Mouse (Mus musculus) embryo, embryonic 10 days (tissue): ENCODE measurements around the gene Tfap4.
"Not testable (repeated sequence)": the region's sequence is repeated elsewhere in the genome, so short reads cannot be mapped to it uniquely, and the experiment has no call there.

Experiments used
- DNase-seq: peaks from one replicate; pipeline ENCODE4 v3.0.0-alpha.2; 2015; ENCODE audit warnings: low spot score

Gene Tfap4

DNA sequence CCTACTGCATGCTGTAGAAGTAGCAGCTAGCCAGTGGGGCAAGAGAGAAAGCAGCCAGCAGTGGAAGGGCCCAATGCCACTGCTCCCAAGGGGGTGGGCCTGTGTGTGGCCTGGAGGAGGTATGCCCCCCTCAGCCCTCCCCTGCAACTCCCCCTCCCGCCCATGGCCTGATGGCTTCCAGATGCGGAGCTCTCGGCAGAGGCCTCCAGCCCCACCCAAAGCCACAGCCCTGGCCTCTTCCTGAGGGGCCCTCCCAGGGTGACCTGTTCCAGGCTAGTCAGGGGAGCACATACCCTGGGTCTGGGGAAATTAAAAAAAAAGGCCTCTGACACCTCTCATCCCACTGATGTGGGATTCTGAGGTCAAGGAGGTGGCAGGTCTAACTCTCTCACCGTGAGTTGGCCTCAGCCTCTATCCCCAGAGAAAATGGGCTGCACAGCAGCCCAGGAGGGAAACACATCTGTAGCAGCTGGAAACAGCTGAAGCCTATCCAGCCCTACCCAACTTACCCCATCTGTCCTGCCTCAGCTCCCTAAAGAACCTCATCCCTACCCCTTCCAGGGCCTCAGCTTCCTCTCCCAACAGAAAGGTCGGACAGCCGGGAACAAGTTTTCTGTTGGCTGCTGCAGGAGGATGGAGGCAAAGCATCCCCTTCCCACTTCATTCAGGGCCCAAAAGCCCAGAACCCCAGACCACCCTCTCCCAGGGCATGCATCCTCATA, 6.7 kb downstream of the Tfap4 start:
- DNase-seq, result peak; percentile 73

GRCm38 (mm10) chr16:4551885-4552284, 7.8 kb downstream of the Tfap4 start:
- no peak for DNase-seq

- peak; percentile 89 for DNase-seq
Measured at GRCm38 (mm10) chr16:4551056-4551455, 8.6 kb downstream of the Tfap4 start.

DNA sequence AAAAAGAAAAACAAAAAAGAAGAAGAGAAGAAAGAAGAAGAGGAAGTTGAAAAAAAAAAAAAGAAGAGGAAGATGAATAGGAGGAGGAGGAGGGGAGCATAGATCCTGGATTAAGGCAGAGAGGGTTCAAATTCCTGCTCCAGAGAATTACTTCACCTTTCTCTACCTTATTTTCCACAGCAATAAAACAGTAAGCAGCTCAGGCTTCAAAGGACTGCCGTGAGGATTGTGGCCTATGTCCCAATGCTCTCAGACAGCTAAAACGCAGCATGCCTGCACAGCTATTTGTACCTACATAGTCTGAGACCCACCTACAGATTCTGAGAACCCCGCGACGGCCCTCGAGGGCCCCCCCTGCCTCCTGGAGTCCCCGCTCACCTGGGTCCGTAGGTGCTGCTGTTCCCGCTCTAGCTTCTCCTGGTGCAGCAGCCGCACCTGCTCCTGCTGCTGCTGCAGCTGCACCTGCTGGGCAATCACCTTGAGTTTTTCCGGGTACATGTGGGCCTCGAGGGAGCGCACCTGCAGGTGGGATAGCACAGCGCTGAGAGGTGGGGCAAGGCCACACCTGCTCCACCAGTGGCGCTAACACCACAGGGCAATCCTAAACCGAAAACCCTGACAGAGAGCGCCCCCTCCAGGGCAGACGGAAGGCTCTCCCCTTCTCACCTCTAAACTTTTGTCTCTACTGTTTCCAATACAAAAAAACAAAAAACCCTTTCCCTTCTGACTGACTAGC, 10.5 kb downstream of the Tfap4 start:
- DNase-seq, result no peak

DNA sequence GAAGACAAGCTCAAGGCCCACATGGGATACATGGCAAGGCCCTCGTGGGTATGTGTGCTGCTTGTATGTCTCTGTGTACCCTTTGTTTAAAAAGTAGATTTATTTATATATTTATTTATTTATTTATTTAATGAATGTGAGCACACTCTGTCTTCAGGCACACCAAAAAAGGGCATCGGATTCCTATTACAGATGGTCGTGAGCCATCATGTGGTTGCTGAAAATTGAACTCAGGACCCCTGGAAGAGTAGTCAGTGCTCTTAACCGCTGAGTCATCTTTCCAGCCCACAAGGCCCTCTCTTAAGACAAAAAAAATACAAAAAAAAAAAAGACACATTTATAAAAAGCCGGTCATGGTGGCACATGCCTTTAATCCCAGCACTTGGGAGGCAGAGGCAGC, 12.0 kb downstream of the Tfap4 start:
- no peak for DNase-seq

- DNase-seq, result no peak
Measured at GRCm38 (mm10) chr16:4546838-4547237, 12.8 kb downstream of the Tfap4 start.

- DNase-seq, result no peak
Measured at GRCm38 (mm10) chr16:4544845-4545244, 14.8 kb downstream of the Tfap4 start.

DNA sequence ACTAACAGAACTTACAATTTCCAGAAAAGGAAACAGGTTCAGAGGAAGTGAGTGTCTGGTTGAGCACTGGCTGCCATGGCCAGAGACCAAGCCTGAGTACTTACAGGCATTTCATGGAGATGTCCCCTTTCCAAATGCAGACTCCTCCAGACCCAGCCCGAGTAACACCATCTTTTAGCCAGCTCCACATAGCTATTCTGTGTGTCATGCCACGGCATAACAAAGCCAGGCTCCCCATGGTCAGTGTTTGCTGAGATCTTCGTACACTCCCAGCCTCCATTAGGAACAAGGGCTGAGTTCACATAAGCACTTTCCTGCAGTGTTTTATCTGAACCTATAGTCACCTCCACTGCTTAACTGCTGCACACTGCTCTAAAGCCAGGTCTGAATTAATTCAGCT, 16.4 kb downstream of the Tfap4 start:
- DNase-seq, result no peak

- no peak for DNase-seq
Measured at GRCm38 (mm10) chr16:4542236-4542774, 17.3 kb downstream of the Tfap4 start.

GRCm38 (mm10) chr16:4541501-4542198, 18.0 kb downstream of the Tfap4 start, which contains the start of gene Srl:
TSS of gene Srl (minus strand) at chr16:4541816.
- DNase-seq, result peak; percentile 99

GRCm38 (mm10) chr16:4541033-4541432, 18.6 kb downstream of the Tfap4 start:
- no peak for DNase-seq

GRCm38 (mm10) chr16:4540064-4540775, 19.4 kb downstream of the Tfap4 start:
- DNase-seq, result no peak

DNA sequence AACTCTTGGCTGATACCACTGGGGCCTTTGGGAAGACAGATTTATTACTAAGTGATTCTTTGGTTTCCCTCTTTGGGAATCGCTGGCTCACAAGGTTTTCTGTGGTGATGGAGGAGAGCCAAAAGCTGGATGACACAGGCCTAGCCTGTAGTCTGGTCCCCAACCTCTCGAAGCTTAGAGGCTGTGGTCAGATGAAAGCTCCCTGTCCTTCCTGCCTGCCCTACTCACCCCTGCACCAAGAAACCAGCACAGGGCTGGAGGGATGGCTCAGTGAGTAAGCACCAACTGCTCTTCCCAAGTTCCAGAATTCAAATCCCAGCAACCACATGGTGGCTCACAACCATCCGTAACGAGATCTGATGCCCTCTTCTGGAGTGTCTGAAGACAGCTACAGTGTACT, 20.1 kb downstream of the Tfap4 start:
- DNase-seq, result no peak

DNA sequence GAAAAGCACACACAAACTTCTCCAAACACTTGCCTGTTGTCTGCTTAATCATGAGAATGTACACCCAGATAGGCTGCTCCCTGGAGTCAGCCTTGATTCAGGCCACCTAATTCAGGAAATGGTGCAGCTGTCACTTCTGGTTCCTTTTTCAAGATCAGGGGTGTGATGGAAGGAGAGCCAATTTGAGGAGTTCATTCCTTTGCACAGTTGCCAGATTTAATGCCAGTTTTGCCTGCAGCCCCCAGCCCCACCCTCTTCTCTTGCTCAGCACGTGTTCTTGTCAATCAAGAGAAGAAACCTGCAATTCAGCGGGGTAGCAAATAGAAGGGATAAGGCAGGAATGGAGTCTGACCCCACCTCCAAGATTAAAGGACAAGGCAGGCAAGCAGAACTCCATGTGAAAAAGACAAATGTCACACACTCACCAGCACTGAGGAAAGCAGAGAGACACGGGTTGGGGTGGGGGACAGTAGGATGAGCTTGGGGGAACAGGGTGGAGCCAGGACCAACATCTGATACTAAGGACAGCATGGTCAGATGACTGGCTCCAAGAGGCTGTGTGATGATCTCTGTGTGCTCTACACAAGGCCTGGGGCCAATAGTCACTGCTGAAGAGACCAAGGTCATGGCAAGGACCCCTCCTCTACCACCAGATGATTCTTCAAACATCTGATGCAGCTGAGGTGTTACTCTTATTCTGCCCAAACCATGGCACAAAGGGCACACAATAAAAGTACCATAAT, 21.9 kb downstream of the Tfap4 start:
- no peak for DNase-seq

DNA sequence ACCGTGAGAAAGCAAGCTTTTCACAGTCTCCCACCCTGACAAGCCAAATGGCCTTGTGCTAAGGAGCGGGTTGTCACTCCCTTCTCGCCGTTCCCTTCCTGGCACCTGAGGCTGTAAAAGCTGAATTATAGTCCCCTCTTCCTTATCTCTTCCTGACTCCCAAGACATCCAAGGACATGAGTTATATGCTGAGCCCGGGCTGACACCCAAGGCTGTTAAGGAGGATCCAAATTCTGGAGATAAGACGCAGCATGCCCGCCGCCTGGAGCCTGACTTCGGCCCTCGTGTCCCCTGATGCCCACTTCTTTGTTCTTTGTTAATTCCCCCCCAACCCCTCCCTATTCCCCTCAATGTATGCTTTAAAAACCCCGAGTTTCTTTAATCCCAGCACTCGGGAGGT, 32.3 kb downstream of the Tfap4 start:
- not testable (repeated sequence) for DNase-seq

DNA sequence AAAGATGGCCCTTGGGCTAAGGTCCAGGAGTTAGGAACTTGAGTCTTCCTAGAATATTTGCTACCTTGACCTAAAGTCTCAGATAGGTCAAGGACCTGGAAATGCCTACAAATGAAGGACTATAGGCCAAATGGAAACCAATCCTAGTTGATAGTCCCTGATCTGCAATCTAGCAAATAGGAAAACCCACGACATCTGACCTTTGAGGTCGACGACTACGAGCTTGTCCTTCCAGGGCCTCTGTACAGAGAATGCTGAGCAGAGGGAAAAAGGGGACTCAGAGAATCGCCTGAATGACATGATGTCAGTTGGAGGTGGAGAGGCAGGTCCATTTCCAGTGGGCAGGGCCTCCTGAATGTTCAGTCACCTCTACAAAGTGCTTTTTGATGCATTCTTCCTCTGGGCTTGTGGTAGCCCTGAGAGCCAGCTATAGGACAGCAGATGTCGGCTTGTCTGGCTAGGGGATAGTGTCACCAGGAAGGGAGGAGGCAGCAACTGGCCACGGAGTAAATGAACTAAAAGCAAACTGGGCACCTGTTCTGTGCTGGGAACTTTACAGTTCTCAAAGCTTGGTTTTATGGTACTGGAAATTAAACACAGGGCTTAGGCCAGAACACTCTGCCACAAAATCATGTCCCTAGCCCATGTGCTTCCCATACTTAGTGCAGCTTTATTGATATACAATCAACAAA, 36.2 kb downstream of the Tfap4 start:
- DNase-seq, result no peak

DNA sequence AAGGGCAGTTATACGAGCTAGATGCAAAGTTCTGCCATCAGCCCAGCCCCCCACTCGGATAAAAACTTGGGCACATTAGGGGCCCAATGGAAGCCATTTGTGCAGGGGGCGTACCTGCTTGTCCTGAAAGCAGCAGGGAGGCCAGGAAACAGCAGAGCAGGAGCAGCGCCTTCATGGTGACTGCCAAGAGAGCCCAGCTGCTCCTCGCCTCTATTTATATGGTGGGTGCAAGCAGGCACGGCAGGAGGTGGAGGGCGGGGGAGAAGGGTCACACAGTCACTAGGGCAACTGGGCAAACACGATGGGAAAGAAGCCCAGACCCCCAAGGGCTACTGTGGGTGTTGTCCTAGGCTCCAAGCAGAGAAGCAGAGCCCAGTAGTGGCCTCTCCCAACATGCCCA, 36.8 kb downstream of the Tfap4 start:
- DNase-seq, result no peak

DNA sequence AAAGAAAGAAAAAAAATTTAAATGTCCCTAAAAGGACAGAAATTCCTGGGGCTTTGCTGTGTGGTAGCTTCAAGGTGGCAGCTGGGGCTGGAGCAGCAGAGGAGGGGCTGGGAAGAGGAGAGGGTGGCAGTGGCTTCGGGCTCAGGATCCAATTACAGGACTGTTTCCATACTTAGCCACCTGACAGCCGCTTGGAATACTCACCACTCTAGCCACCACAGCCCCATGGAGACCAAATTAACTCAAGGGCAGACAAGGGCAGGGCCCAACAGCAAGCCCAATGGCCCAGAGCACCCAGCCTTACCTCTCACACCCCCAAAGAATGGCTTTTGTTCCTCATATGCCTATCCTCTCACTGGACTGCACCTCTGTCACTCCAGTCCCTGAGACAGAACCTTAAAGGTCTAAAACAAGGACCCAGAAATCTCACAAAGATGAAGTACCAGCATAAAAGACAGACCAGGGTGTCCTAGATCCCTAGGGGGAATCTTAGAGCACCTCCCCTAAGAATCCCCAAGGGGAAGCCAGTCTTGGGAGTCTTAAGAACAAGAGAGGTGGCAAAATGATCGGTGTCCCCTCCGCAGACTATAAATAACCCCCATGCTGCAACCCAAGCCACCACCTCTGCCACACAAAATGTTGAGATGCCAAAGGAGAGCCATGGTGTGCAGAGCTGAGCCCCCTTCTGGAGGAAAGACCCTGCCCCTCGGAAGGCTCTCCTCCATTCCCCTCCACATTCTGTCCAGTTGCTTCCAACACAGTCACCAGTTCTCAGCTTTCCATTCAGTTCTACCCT, 37.7 kb downstream of the Tfap4 start:
- DNase-seq, result peak; percentile 38

- DNase-seq, result no peak
Measured at GRCm38 (mm10) chr16:4521074-4521667, 38.5 kb downstream of the Tfap4 start.
